Mouse (Mus musculus) liver, adult 10 weeks (tissue): ENCODE data around the gene Dennd1b. TPM values are rescaled to one million over a fixed set of nuclear protein-coding genes. Genes with fewer than 3 reads are reported as not detected.

Source experiments
- polyA plus RNA-seq: library from polyadenylated mRNA; stranded (reverse); fragments of 350-450 nt; fragmentation: Illumina TruSeq; extraction: RNeasy Lipid Tissue Mini Kit (QIAGEN cat#74804); gene quantifications from one replicate; pipeline ENCODE4 v1.2.3, GENCODE M21; 2014; ENCODE audit warnings: low read depth, low replicate concordance

Dennd1b gene
- polyA plus RNA-seq = 12.4 TPM

DNA sequence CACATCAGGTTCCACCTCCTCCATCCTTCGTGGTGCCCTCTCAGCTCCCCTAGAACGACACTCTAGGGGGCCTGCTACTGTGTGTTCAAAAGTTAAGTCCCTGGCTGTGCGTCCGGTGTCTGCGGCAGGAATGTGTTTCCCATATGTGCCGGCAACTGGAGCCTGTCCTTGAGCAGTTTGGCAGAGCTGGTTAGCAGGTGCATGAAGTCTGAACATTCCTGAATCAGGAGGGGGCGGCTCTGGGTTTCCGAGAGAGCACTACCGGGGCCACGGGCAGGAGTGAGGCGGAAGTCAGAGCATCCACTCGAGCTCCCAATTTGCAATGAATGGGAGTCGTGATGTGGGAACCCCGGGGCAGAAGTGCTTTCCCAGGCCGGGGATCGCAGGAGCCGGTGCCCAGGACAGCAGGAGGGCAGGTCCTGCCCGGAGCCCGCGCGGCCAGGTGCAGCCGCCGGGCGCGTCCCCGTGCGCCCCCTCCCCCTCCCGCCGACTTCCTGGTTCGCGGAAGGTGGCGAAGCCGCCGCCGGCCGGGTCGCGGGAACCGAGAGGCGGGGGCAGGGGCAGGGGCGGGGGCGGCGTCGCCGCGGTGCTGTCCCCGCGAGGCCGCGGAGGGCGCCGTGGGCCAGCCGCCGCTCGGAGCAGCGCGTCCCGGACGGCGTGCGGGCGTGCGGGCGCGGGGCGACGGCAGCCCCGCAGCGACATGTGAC lies at the start of gene Dennd1b:
TSS of gene Dennd1b (plus strand) at position 275 of the 707 bp plus-strand sequence.

Other genes with a start within 250 kb of the Dennd1b start
- 0.19 TPM for gene Lhx9, start 114.9 kb upstream of the Dennd1b start, polyA plus RNA-seq
- gene 2310009B15Rik, start 106.6 kb upstream of the Dennd1b start, polyA plus RNA-seq = 2.7 TPM